1 mouse cellular context compared by ENCODE assay signal in the genomic region with DNA sequence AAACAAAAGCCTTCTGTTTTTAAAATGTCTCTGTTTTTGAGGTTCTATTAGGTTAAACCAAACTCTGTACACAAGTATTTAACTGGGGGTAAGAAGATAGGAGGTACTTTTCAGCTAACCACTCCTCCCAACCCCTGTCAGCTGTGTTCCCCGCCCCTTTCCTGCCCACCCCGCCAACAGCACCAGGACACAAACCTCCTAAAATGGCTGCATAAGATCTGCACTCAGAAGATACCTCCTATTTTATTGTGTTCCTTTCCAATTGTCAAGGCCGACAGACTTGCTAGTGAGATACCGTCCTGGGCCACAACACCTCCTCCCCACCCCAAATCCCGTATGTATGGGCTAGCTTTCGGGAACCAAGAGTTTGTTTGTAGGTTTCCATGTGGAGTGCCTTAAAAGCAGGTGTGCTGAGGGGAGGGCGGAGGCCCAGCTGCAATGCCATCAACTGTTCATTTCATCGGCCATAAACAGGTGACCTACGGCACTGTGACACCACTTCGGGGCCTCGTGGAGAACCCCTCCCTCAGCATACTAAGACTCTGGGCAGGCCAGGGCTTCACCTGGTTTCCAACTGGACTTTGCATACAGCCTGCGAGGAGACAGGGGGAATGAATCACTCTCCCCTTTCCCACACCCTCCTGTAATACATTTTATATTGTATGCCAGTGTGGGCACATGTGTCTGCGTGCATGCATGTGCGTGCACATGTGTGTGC.
TF ChIP-seq lines count a peak whose summit lies in the region.

No protein-coding gene starts in this region.

TF ChIP-seq in MEL, 35 proteins besides CTCF, POLR2A, EP300 and RAD21 (continued from another document):
- TF ChIP-seq RCOR1 (IDR thresholded peaks at IDR 0.05; ENCODE audit: low read depth, low read length) (peak; percentile 31; the same call in 1 of the 2 replicates), GATA1 (IDR thresholded peaks at IDR 0.05; ENCODE audit: low read depth, low read length) (peak; percentile 31; the same call in 1 of the 2 replicates)
